Comparison of ENCODE assay signal across 8 mouse cellular contexts in the genomic region with DNA sequence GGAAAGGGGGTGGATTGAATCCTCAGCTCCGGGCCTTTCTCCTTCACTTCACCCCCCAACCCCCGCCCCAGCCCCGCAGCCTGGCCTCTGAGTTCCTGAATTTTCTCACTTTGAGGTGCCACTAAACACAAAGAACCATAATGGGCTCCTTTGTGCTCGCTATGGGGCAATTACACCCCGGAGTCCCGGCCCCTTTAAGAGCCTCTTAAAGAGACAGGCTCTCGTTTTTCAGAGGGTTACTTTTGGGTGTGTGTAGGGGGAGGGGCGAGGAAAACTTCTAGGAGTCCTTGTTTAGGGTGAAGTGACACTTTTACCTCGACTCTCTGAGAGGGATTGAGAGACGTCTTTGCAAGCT. TPM values are rescaled to one million over a fixed set of nuclear protein-coding genes. Genes with fewer than 3 reads are reported as not detected.
A peak's percentile ranks its signal among the peaks of the same experiment; 100 is the strongest.
DNase-seq lines count a peak whose midpoint lies in the region; ATAC-seq and TF ChIP-seq lines count a peak whose summit lies in the region.

No protein-coding gene starts in this region.

- peak overlapping the region; percentile 62 for H3K9ac ChIP-seq in embryonic facial prominence, embryonic 11.5 days (replicated peaks; ENCODE audit: low read length)
- H3K9ac ChIP-seq in heart, postnatal 0 days (replicated peaks; ENCODE audit: low read depth, low read length), result peak overlapping the region; percentile 80
- H3K9ac ChIP-seq in midbrain, embryonic 11.5 days (ENCODE audit: low read length), result peak overlapping the region; percentile 69

- H3K4me3 ChIP-seq in left cerebral cortex, adult 2 months, result peak overlapping the region; percentile 47
- peak overlapping the region; percentile 95 for H3K4me3 ChIP-seq in embryonic facial prominence, embryonic 11.5 days (ENCODE audit: low read depth, low read length)
- H3K4me3 ChIP-seq in heart, postnatal 0 days (ENCODE audit: low read depth, low read length), result peak overlapping the region; percentile 78
- peak overlapping the region; percentile 90 for H3K4me3 ChIP-seq in midbrain, embryonic 11.5 days (ENCODE audit: low read depth, low read length)

- peak overlapping the region; percentile 60 for H3K27ac ChIP-seq in left cerebral cortex, adult 2 months
- H3K27ac ChIP-seq in embryonic facial prominence, embryonic 11.5 days (replicated peaks; ENCODE audit: low read depth, low read length), result peak overlapping the region; percentile 92
- peak overlapping the region; percentile 93 for H3K27ac ChIP-seq in heart, postnatal 0 days (ENCODE audit: low read depth)
- peak overlapping the region; percentile 99 for H3K27ac ChIP-seq in midbrain, embryonic 11.5 days (ENCODE audit: low read depth, low read length)

- H3K4me2 ChIP-seq in embryonic facial prominence, embryonic 11.5 days (ENCODE audit: low read depth, low read length), result peak overlapping the region; percentile 52
- H3K4me2 ChIP-seq in heart, postnatal 0 days (ENCODE audit: low read depth, low read length), result peak overlapping the region; percentile 68
- H3K4me2 ChIP-seq in midbrain, embryonic 11.5 days, result peak overlapping the region; percentile 91

- peaks cover 2% of the 10 kb centered on the region; the same call in 1 of the 2 replicates for H3K4me1 ChIP-seq in embryonic facial prominence, embryonic 11.5 days (ENCODE audit: control insufficient read depth, insufficient read depth, low read length)
- peaks cover 7% of the 10 kb centered on the region; the same call in 1 of the 2 replicates for H3K4me1 ChIP-seq in heart, postnatal 0 days (ENCODE audit: control insufficient read depth, insufficient read depth)
- H3K4me1 ChIP-seq in midbrain, embryonic 11.5 days (ENCODE audit: control insufficient read depth, insufficient read depth, low read length), result peaks cover 22% of the 10 kb centered on the region

- H3K27me3 ChIP-seq in embryonic facial prominence, embryonic 11.5 days (ENCODE audit: control insufficient read depth, insufficient read depth, low read length), result no peaks in the 10 kb centered on the region
- H3K27me3 ChIP-seq in heart, postnatal 0 days (ENCODE audit: control insufficient read depth, insufficient read depth, low read length), result peaks cover 7% of the 10 kb centered on the region; the same call in 1 of the 2 replicates
- peaks cover 4% of the 10 kb centered on the region; the same call in 1 of the 2 replicates for H3K27me3 ChIP-seq in midbrain, embryonic 11.5 days (ENCODE audit: control insufficient read depth, insufficient read depth, low read length)

- ATAC-seq in embryonic facial prominence, embryonic 11.5 days (replicated peaks; ENCODE audit: insufficient number of reproducible peaks, low FRiP score, low TSS enrichment, low read depth), result peak; percentile 31; the same call in 1 of the 2 replicates
- peak; percentile 62 for ATAC-seq in heart, postnatal 0 days (ENCODE audit: insufficient read depth, low read depth)
- ATAC-seq in midbrain, embryonic 11.5 days (ENCODE audit: low FRiP score), result peak; percentile 74

- H3K36me3 ChIP-seq in embryonic facial prominence, embryonic 11.5 days (replicated peaks; ENCODE audit: control insufficient read depth, insufficient read depth, low read depth, low read length), result no peaks in the 10 kb centered on the region
- no peaks in the 10 kb centered on the region for H3K36me3 ChIP-seq in heart, postnatal 0 days (replicated peaks; ENCODE audit: control insufficient read depth, insufficient read depth, low read length)
- no peaks in the 10 kb centered on the region for H3K36me3 ChIP-seq in midbrain, embryonic 11.5 days (ENCODE audit: control insufficient read depth, insufficient read depth, low read length)

- WGBS in embryonic facial prominence, embryonic 11.5 days, result under 1% methylated on average over 10 of the region's 10 CpGs
- under 1% methylated on average over 10 of the region's 10 CpGs for WGBS in heart, postnatal 0 days
- WGBS in midbrain, embryonic 11.5 days, result 2% methylated on average over 10 of the region's 10 CpGs

- no peaks in the 10 kb centered on the region for H3K9me3 ChIP-seq in embryonic facial prominence, embryonic 11.5 days (replicated peaks; ENCODE audit: control insufficient read depth, low read length)
- no peaks in the 10 kb centered on the region for H3K9me3 ChIP-seq in heart, postnatal 0 days (replicated peaks; ENCODE audit: control insufficient read depth, low read length)
- no peaks in the 10 kb centered on the region for H3K9me3 ChIP-seq in midbrain, embryonic 11.5 days (ENCODE audit: control insufficient read depth, low read length)

- no peak for DNase-seq in left cerebral cortex, adult 2 months (ENCODE audit: extremely low spot score in 1 of 2, low spot score in 2 of 2)
- no peak for DNase-seq in left cerebral cortex, postnatal 10 days (ENCODE audit: extremely low spot score in 1 of 2, low spot score in 2 of 2)
- peak; percentile 93 for DNase-seq in embryonic facial prominence, embryonic 11.5 days (ENCODE audit: low spot score)
- peak; percentile 82 for DNase-seq in heart, postnatal 0 days (ENCODE audit: low spot score)
- peak; percentile 73 to 82 for DNase-seq in kidney, postnatal 4 days
- DNase-seq in midbrain, embryonic 11.5 days (ENCODE audit: low spot score, missing footprints), result peak; percentile 98
- DNase-seq in yolk sac, embryonic 10.5 days (ENCODE audit: low spot score), result peak; percentile 68
- no peak for DNase-seq in spleen, adult 12 weeks (ENCODE audit: low spot score)

- TF ChIP-seq EP300 in heart, postnatal 0 days (IDR thresholded peaks at IDR 0.05; ENCODE audit: low read depth), result no peak

- TF ChIP-seq CTCF in left cerebral cortex, adult 2 months (IDR thresholded peaks at IDR 0.05), result no peak
- TF ChIP-seq CTCF in heart, postnatal 0 days (IDR thresholded peaks at IDR 0.05; ENCODE audit: low read depth), result no peak

- intact Hi-C loops in left cerebral cortex, adult 2 months (cut with DNase I), result no loop called here
- intact Hi-C loops in left cerebral cortex, postnatal 10 days (cut with DNase I), result no loop called here

RNA-seq across cellular contexts. Expression of gene Fzd2, which starts 0.7 kb away (rescaled TPM):
- 10 to 100 TPM; 10.9 to 11.7 TPM for total RNA-seq in left cerebral cortex, adult 2 months (2021)
- 10 to 100 TPM in 1 of 2 experiments, 1 to 10 TPM in 1; 6.7 to 11.0 TPM for total RNA-seq in left cerebral cortex, postnatal 10 days (2021)
- 53.3 and 57.0 TPM in 2 replicates for polyA plus RNA-seq in embryonic facial prominence, embryonic 11.5 days (2014; fragmentation: Nextera tagmentation; extraction: Ambion mirVana)
- total RNA-seq in heart, postnatal 0 days (2014; rRNA removed; ENCODE audit: low replicate concordance), result 38.1 and 47.1 TPM in 2 replicates
- 6.5 and 7.0 TPM in 2 replicates for polyA plus RNA-seq in heart, postnatal 0 days (2015; fragmentation: Nextera tagmentation; extraction: Ambion mirVana)
- 27.1 and 27.3 TPM in 2 replicates for polyA plus RNA-seq in midbrain, embryonic 11.5 days (2014; fragmentation: Nextera tagmentation; extraction: Ambion mirVana)

RNA-seq across cellular contexts. Expression of gene Gm11627, which starts 24.2 kb away (rescaled TPM):
- 1 to 10 TPM; 4.8 to 5.0 TPM for total RNA-seq in left cerebral cortex, adult 2 months (2021)
- 1 to 10 TPM; 5.4 to 7.1 TPM for total RNA-seq in left cerebral cortex, postnatal 10 days (2021)
- 10.5 and 10.6 TPM in 2 replicates for polyA plus RNA-seq in embryonic facial prominence, embryonic 11.5 days (2014; fragmentation: Nextera tagmentation; extraction: Ambion mirVana)
- total RNA-seq in heart, postnatal 0 days (2014; rRNA removed; ENCODE audit: low replicate concordance), result 7.9 TPM in 1 of 2 replicates, not detected in the other
- polyA plus RNA-seq in heart, postnatal 0 days (2015; fragmentation: Nextera tagmentation; extraction: Ambion mirVana), result 9.2 and 12.0 TPM in 2 replicates
- 13.9 and 14.6 TPM in 2 replicates for polyA plus RNA-seq in midbrain, embryonic 11.5 days (2014; fragmentation: Nextera tagmentation; extraction: Ambion mirVana)

RNA-seq across cellular contexts. Expression of gene Gpatch8, which starts 47.3 kb away (rescaled TPM):
- 10 to 100 TPM; 57.1 to 60.5 TPM for total RNA-seq in left cerebral cortex, adult 2 months (2021)
- 10 to 100 TPM; 46.0 to 46.8 TPM for total RNA-seq in left cerebral cortex, postnatal 10 days (2021)
- 43.2 and 43.4 TPM in 2 replicates for polyA plus RNA-seq in embryonic facial prominence, embryonic 11.5 days (2014; fragmentation: Nextera tagmentation; extraction: Ambion mirVana)
- 13.5 and 40.8 TPM in 2 replicates for total RNA-seq in heart, postnatal 0 days (2014; rRNA removed; ENCODE audit: low replicate concordance)
- polyA plus RNA-seq in heart, postnatal 0 days (2015; fragmentation: Nextera tagmentation; extraction: Ambion mirVana), result 23.2 and 25.8 TPM in 2 replicates
- 42.5 and 43.8 TPM in 2 replicates for polyA plus RNA-seq in midbrain, embryonic 11.5 days (2014; fragmentation: Nextera tagmentation; extraction: Ambion mirVana)

Comparison
In these comparisons a context has a peak if more than half of its experiments do, and no peak if none do; other contexts are left out.
1. DNase-seq: peak in embryonic facial prominence, embryonic 11.5 days (single experiment), heart, postnatal 0 days (single experiment), kidney, postnatal 4 days (2 of 2), midbrain, embryonic 11.5 days (single experiment) and yolk sac, embryonic 10.5 days (single experiment); none in left cerebral cortex, adult 2 months (0 of 2), left cerebral cortex, postnatal 10 days (0 of 2) and spleen, adult 12 weeks (single experiment).
2. Peak in every context shown above with its lines, with median percentiles within 50 percentile points of each other: H3K27ac ChIP-seq, H3K4me3 ChIP-seq, ATAC-seq, H3K4me2 ChIP-seq and H3K9ac ChIP-seq.